Mouse (Mus musculus): ENCODE results near the gene Acox2.

The Acox2 gene

DNA sequence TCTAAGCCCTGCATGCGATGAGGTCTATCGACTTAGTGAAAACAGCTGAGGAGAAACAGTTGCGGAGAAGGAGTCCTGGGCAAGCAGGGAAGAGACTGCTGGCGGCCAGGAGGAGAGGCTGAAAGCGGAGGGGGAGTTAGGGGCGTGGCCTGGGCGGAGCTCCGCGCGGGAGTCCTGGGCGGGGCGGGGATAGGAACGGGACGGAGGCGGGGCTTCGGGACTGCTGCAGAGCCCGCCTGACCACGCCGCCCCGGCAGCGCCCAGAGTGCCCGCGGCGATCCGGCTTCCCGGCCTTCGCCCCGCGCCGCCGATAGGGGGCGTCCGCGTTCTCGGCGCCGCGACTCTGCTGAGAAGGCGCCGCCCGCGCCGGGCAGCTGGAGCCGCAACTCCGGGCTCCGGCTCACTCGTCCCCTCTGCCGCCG, 45.3 kb downstream of the Acox2 start, which contains the start of gene Kctd6:
Gene Kctd6, plus strand, starts transcription at position 338 of the 422 bp plus-strand sequence.
- peak; percentile 99 for DNase-seq (ENCODE audit: low spot score in 2 of 2)

- no peak for DNase-seq (ENCODE audit: low spot score in 2 of 2)
Measured at GRCm38 (mm10) chr14:8212996-8213395, 46.2 kb downstream of the Acox2 start.

DNA sequence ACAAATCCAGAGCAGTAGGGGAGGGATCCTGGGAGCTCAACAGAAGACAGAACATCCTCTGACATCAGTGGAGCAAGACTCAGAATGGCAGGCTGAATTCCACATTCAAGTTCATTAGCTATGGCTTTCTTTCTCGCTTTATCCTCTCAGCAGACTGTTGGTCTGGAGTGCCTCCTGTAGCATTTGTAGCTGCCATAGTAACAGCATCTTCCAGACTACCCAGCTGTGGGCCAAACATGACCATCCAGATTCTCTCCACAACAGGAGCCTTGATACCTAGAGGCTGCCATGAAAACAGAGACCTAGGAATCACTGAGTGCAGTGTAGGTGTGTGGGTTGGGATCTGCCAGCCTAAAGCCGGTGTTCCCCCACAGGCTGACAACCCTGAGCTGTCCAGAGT, 49.3 kb downstream of the Acox2 start:
- DNase-seq (ENCODE audit: low spot score in 2 of 2): no peak

GRCm38 (mm10) chr14:8208876-8209275, 50.3 kb downstream of the Acox2 start:
- no peak for DNase-seq (ENCODE audit: low spot score in 2 of 2)

- DNase-seq (ENCODE audit: low spot score in 2 of 2): no peak
Measured at GRCm38 (mm10) chr14:8207543-8207942, 51.6 kb downstream of the Acox2 start.

DNA sequence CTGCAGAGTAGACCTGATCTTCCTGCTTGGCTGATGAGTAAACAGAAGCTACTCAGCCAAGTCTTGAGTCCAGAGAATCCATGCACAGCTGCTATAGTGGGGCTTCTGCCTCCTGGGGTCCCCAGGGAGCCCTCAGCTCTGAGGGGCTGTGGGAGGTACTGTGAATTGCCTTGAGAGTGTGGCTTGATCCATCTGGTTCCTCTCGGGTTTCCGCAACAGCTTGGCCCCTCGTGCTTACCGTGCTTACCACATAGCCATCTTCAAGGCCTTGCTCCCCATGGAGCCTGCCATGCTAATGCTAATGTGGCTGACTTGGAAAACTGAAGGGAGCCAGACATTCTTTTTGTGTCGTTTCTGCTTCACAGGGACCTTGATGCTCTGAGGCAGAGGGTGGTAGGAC, 52.0 kb downstream of the Acox2 start:
- no peak for DNase-seq (ENCODE audit: low spot score in 2 of 2)

GRCm38 (mm10) chr14:8206179-8206910, 52.8 kb downstream of the Acox2 start:
- DNase-seq (ENCODE audit: low spot score in 2 of 2): no peak

DNA sequence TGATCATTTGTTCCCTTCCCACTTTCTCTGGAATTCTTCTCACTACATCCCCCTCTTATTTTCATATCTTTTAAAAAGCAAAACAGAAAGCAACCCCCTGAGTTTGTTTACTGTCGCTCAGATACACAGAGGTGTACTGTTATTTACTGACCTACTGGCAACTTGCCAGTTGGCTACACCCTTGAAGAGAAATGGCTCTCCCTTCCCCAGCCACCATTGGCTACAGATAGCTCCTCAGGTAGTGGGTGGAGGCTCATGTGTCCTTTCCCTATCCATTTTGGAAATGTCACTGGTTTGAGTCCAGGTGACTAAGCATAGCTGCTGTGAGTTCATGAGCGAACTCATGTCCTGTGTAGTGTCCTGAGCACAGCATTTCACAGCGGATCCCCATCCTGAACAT, 57.4 kb downstream of the Acox2 start:
- no peak for DNase-seq (ENCODE audit: low spot score in 2 of 2)

GRCm38 (mm10) chr14:8200769-8201168, 58.4 kb downstream of the Acox2 start:
- no peak for DNase-seq (ENCODE audit: low spot score in 2 of 2)

GRCm38 (mm10) chr14:8192727-8193126, 66.4 kb downstream of the Acox2 start:
- DNase-seq (ENCODE audit: low spot score in 2 of 2): no peak

GRCm38 (mm10) chr14:8191331-8191965, 67.7 kb downstream of the Acox2 start:
- no peak for DNase-seq (ENCODE audit: low spot score in 2 of 2)

GRCm38 (mm10) chr14:8190556-8190955, 68.6 kb downstream of the Acox2 start:
- DNase-seq (ENCODE audit: low spot score in 2 of 2): no peak

GRCm38 (mm10) chr14:8186278-8187045, 72.7 kb downstream of the Acox2 start:
- no peak for DNase-seq (ENCODE audit: low spot score in 2 of 2)

GRCm38 (mm10) chr14:8183330-8183729, 75.8 kb downstream of the Acox2 start:
- DNase-seq (ENCODE audit: low spot score in 2 of 2): peak in 1 of 2 experiments; percentile 52

GRCm38 (mm10) chr14:8180371-8181035, 78.7 kb downstream of the Acox2 start:
- DNase-seq (ENCODE audit: low spot score in 2 of 2): no peak

DNA sequence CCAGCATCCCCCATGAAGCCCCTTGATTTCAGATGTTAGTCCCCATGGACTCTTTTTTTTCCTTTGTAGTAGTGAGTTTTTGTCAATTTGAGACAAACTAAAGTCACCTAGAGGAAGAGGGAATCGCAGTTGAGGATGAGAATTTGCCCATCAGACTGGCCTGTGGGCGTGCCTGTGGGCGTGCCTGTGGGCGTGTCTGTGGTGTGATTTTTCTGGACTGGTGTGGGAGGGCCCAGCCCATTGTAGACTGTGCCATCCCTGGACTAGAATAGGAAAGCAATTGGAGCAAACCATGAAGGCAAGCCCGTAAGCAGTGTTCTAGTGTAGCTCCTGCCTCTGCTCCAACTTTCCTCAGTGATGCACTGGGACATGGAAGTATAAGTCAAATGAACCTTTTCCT, 82.9 kb downstream of the Acox2 start:
- no peak for DNase-seq (ENCODE audit: low spot score in 2 of 2)
